Mouse (Mus musculus): Measurements from ENCODE around the gene Gmip. TPM values are rescaled to one million over a fixed set of nuclear protein-coding genes. Genes with fewer than 3 reads are reported as not detected.

Gene Gmip
- polyA plus RNA-seq, 1 experiment from 2014 or later, result 8.6 TPM

GRCm38 (mm10) chr8:69789731-69790130 is 18.7 kb upstream of the Gmip start:
- peaks cover 17% of the 10 kb centered on the region for H3K4me1 ChIP-seq (ENCODE audit: control insufficient read depth, insufficient read depth, low read length)

GRCm38 (mm10) chr8:69790364-69790763 is 18.1 kb upstream of the Gmip start:
- peak overlapping the region; percentile 76 for H3K4me2 ChIP-seq (ENCODE audit: low read depth, low read length)
- peaks cover 17% of the 10 kb centered on the region for H3K4me1 ChIP-seq (ENCODE audit: control insufficient read depth, insufficient read depth, low read length)
- WGBS, result 20% methylated on average over 11 of the region's 11 CpGs
- DNase-seq (ENCODE audit: low spot score) (no peak), ATAC-seq (ENCODE audit: low read depth) (0 out of 2 replicates have a peak, but pooled peaks have one; percentile 2)
- peak overlapping the region; percentile 100 for H3K4me3 ChIP-seq (ENCODE audit: low read depth, low read length)
- peaks cover 23% of the 10 kb centered on the region for H3K36me3 ChIP-seq (ENCODE audit: control insufficient read depth, insufficient read depth, low read length)
- H3K27me3 ChIP-seq (replicated peaks; ENCODE audit: control insufficient read depth, insufficient read depth, low read length), result no peaks in the 10 kb centered on the region
- H3K9ac ChIP-seq (ENCODE audit: low read depth, low read length), result peak overlapping the region; percentile 94
- H3K9me3 ChIP-seq (ENCODE audit: control insufficient read depth, low read length), result no peaks in the 10 kb centered on the region
- peak overlapping the region; percentile 89 for H3K27ac ChIP-seq (replicated peaks; ENCODE audit: low read depth, low read length)

More at GRCm38 (mm10) chr8:69789731-69790130, 18.7 kb upstream of the Gmip start:
- WGBS, result 63% methylated on average over 5 of the region's 5 CpGs
- H3K9me3 ChIP-seq (ENCODE audit: control insufficient read depth, low read length), result no peaks in the 10 kb centered on the region
- no peak overlapping the region for H3K9ac ChIP-seq (ENCODE audit: low read depth, low read length)
- peak overlapping the region; percentile 100; the same call in 1 of the 2 replicates for H3K4me3 ChIP-seq (ENCODE audit: low read depth, low read length)
- peaks cover 16% of the 10 kb centered on the region for H3K36me3 ChIP-seq (ENCODE audit: control insufficient read depth, insufficient read depth, low read length)
- H3K27me3 ChIP-seq (replicated peaks; ENCODE audit: control insufficient read depth, insufficient read depth, low read length), result no peaks in the 10 kb centered on the region
- DNase-seq (ENCODE audit: low spot score), result no peak
- no peak for ATAC-seq (ENCODE audit: low read depth)
- peak overlapping the region; percentile 76; the same call in 1 of the 2 replicates for H3K4me2 ChIP-seq (ENCODE audit: low read depth, low read length)
- H3K27ac ChIP-seq (replicated peaks; ENCODE audit: low read depth, low read length), result no peak overlapping the region

- peak; percentile 97 for ATAC-seq (ENCODE audit: low read depth)
- Histone ChIP-seq H3K27ac (replicated peaks; ENCODE audit: low read depth, low read length) (peak within 1 kb of the TSS; percentile 89), H3K9me3 (ENCODE audit: control insufficient read depth, low read length) (no peaks in the 10 kb centered on the region), H3K4me3 (ENCODE audit: low read depth, low read length) (peak within 1 kb of the TSS; percentile 100), H3K4me2 (ENCODE audit: low read depth, low read length) (peak within 1 kb of the TSS; percentile 76), H3K4me1 (ENCODE audit: control insufficient read depth, insufficient read depth, low read length) (peaks cover 17% of the 10 kb centered on the region), H3K27me3 (replicated peaks; ENCODE audit: control insufficient read depth, insufficient read depth, low read length) (no peaks in the 10 kb centered on the region), H3K9ac (ENCODE audit: low read depth, low read length) (peak within 1 kb of the TSS; percentile 94), H3K36me3 (ENCODE audit: control insufficient read depth, insufficient read depth, low read length) (peaks cover 28% of the 10 kb centered on the region)
- WGBS, result 1% methylated on average over 37 of the region's 38 CpGs
- DNase-seq (ENCODE audit: low spot score), result peak; percentile 95
Measured at GRCm38 (mm10) chr8:69790773-69791367, 17.6 kb upstream of the Gmip start, which contains the start of the genes Atp13a1 and Zfp866. Gene Atp13a1 (plus strand): TSS chr8:69791163. Gene Zfp866 (minus strand): TSS chr8:69791178.

GRCm38 (mm10) chr8:69791415-69792068 is 16.9 kb upstream of the Gmip start:
- WGBS, result under 1% methylated on average over 38 of the region's 48 CpGs
- peak; percentile 55 for ATAC-seq (ENCODE audit: low read depth)
- Histone ChIP-seq H3K27ac (replicated peaks; ENCODE audit: low read depth, low read length) (peak overlapping the region; percentile 89), H3K4me2 (ENCODE audit: low read depth, low read length) (peak overlapping the region; percentile 76), H3K27me3 (replicated peaks; ENCODE audit: control insufficient read depth, insufficient read depth, low read length) (no peaks in the 10 kb centered on the region), H3K9me3 (ENCODE audit: control insufficient read depth, low read length) (no peaks in the 10 kb centered on the region), H3K4me1 (ENCODE audit: control insufficient read depth, insufficient read depth, low read length) (peaks cover 17% of the 10 kb centered on the region), H3K9ac (ENCODE audit: low read depth, low read length) (peak overlapping the region; percentile 94), H3K36me3 (ENCODE audit: control insufficient read depth, insufficient read depth, low read length) (peaks cover 35% of the 10 kb centered on the region), H3K4me3 (ENCODE audit: low read depth, low read length) (peak overlapping the region; percentile 100)
- peak; percentile 23 for DNase-seq (ENCODE audit: low spot score)

- ATAC-seq (ENCODE audit: low read depth) (no peak), DNase-seq (ENCODE audit: low spot score) (no peak)
- Histone ChIP-seq H3K9me3 (ENCODE audit: control insufficient read depth, low read length) (no peaks in the 10 kb centered on the region), H3K27me3 (replicated peaks; ENCODE audit: control insufficient read depth, insufficient read depth, low read length) (no peaks in the 10 kb centered on the region), H3K36me3 (ENCODE audit: control insufficient read depth, insufficient read depth, low read length) (peaks cover 56% of the 10 kb centered on the region), H3K4me1 (ENCODE audit: control insufficient read depth, insufficient read depth, low read length) (peaks cover 17% of the 10 kb centered on the region), H3K4me2 (ENCODE audit: low read depth, low read length) (no peak overlapping the region), H3K4me3 (ENCODE audit: low read depth, low read length) (no peak overlapping the region), H3K27ac (replicated peaks; ENCODE audit: low read depth, low read length) (no peak overlapping the region), H3K9ac (ENCODE audit: low read depth, low read length) (no peak overlapping the region)
- 81% methylated on average over 4 of the region's 4 CpGs for WGBS
Measured at GRCm38 (mm10) chr8:69793666-69794065, 14.8 kb upstream of the Gmip start.

- no peak overlapping the region for H3K27ac ChIP-seq (replicated peaks; ENCODE audit: low read depth, low read length)
Measured at GRCm38 (mm10) chr8:69794096-69794495, 14.4 kb upstream of the Gmip start.

GRCm38 (mm10) chr8:69794901-69795300 is 13.6 kb upstream of the Gmip start:
- no peak for DNase-seq (ENCODE audit: low spot score)
- WGBS, result 93% methylated on average over 6 of the region's 6 CpGs

More at GRCm38 (mm10) chr8:69794096-69794495, 14.4 kb upstream of the Gmip start:
- Histone ChIP-seq H3K36me3 (ENCODE audit: control insufficient read depth, insufficient read depth, low read length) (peaks cover 60% of the 10 kb centered on the region), H3K4me3 (ENCODE audit: low read depth, low read length) (no peak overlapping the region), H3K4me2 (ENCODE audit: low read depth, low read length) (no peak overlapping the region), H3K9ac (ENCODE audit: low read depth, low read length) (no peak overlapping the region), H3K27me3 (replicated peaks; ENCODE audit: control insufficient read depth, insufficient read depth, low read length) (no peaks in the 10 kb centered on the region), H3K9me3 (ENCODE audit: control insufficient read depth, low read length) (no peaks in the 10 kb centered on the region), H3K4me1 (ENCODE audit: control insufficient read depth, insufficient read depth, low read length) (peaks cover 17% of the 10 kb centered on the region)
- WGBS, result 98% methylated on average over 3 of the region's 3 CpGs
- DNase-seq (ENCODE audit: low spot score), result no peak
- ATAC-seq (ENCODE audit: low read depth), result no peak

GRCm38 (mm10) chr8:69796721-69797345 is 11.6 kb upstream of the Gmip start:
- DNase-seq (ENCODE audit: low spot score), result no peak
- 94% methylated on average over 16 of the region's 16 CpGs for WGBS
- H3K4me3 ChIP-seq (ENCODE audit: low read depth, low read length), result no peak overlapping the region
- no peak overlapping the region for H3K9ac ChIP-seq (ENCODE audit: low read depth, low read length)
- ATAC-seq (ENCODE audit: low read depth), result no peak
- H3K36me3 ChIP-seq (ENCODE audit: control insufficient read depth, insufficient read depth, low read length), result peaks cover 88% of the 10 kb centered on the region
- H3K4me1 ChIP-seq (ENCODE audit: control insufficient read depth, insufficient read depth, low read length), result peaks cover 10% of the 10 kb centered on the region
- no peaks in the 10 kb centered on the region for H3K27me3 ChIP-seq (replicated peaks; ENCODE audit: control insufficient read depth, insufficient read depth, low read length)
- no peak overlapping the region for H3K4me2 ChIP-seq (ENCODE audit: low read depth, low read length)
- H3K27ac ChIP-seq (replicated peaks; ENCODE audit: low read depth, low read length), result no peak overlapping the region
- H3K9me3 ChIP-seq (ENCODE audit: control insufficient read depth, low read length), result no peaks in the 10 kb centered on the region

More at GRCm38 (mm10) chr8:69794901-69795300, 13.6 kb upstream of the Gmip start:
- Histone ChIP-seq H3K27me3 (replicated peaks; ENCODE audit: control insufficient read depth, insufficient read depth, low read length) (no peaks in the 10 kb centered on the region), H3K4me2 (ENCODE audit: low read depth, low read length) (no peak overlapping the region), H3K4me1 (ENCODE audit: control insufficient read depth, insufficient read depth, low read length) (peaks cover 15% of the 10 kb centered on the region), H3K4me3 (ENCODE audit: low read depth, low read length) (no peak overlapping the region), H3K9ac (ENCODE audit: low read depth, low read length) (no peak overlapping the region), H3K36me3 (ENCODE audit: control insufficient read depth, insufficient read depth, low read length) (peaks cover 68% of the 10 kb centered on the region), H3K27ac (replicated peaks; ENCODE audit: low read depth, low read length) (no peak overlapping the region), H3K9me3 (ENCODE audit: control insufficient read depth, low read length) (no peaks in the 10 kb centered on the region)
- no peak for ATAC-seq (ENCODE audit: low read depth)

Data from embryonic facial prominence, embryonic 14.5 days (tissue).